Mouse (Mus musculus) thymus, adult 2 months (tissue): ENCODE measurements around the gene Ceacam1.

ENCODE experiments used
- CTCF ChIP-seq: fragments of 200-500 bp; IDR thresholded peaks from 2 replicates; pipeline ENCODE4 v1.5.1; 2012; ENCODE audit warnings: mild to moderate bottlenecking, control low read depth, low read length, moderate library complexity, borderline replicate concordance; ENCODE audit not compliant: control insufficient read depth, poor library complexity, insufficient read depth; ENCODE audit errors: extremely low read depth
- POLR2A ChIP-seq: fragments of 200-500 bp; IDR thresholded peaks from 2 replicates; pipeline ENCODE4 v1.6.1; 2012; ENCODE audit warnings: mild to moderate bottlenecking, low read length, control low read depth, moderate library complexity; ENCODE audit not compliant: control insufficient read depth, poor library complexity, insufficient read depth; ENCODE audit errors: extremely low read depth

DNA sequence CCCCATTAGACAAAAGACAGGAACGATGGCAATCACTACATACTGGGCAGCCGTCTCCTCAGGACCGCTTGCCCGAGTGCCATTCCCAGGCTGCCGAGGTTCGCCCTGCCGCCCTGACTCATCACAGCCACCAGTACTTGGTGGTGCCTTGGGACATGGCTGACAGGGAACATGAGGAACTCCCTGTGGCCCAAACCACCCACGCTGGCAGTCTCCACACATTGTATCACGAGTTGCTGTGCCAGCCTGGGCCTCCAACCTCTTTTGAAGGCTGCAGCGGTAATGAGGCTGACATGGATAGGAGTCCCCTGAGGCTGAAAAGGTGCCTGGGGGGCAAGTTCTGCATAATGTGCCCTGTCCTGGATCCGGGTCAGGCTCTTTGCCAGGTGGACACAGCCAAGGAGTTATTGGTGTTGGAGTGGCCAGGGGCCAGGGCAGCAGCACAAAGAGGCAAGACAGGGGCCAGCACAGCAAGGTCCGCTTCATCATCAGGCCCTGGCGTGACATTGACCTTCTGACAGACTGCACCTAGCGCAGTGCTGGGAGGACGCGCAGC, 55.0 kb downstream of the Ceacam1 start:
- no peak for TF ChIP-seq POLR2A
- TF ChIP-seq CTCF: no peak
